Mouse (Mus musculus): ENCODE data around the gene Etv6. TPM values are rescaled to one million over a fixed set of nuclear protein-coding genes. Genes with fewer than 3 reads are reported as not detected.

Etv6 gene
- polyA plus RNA-seq, 1 experiment from 2014 or later = 17.0 TPM

DNA sequence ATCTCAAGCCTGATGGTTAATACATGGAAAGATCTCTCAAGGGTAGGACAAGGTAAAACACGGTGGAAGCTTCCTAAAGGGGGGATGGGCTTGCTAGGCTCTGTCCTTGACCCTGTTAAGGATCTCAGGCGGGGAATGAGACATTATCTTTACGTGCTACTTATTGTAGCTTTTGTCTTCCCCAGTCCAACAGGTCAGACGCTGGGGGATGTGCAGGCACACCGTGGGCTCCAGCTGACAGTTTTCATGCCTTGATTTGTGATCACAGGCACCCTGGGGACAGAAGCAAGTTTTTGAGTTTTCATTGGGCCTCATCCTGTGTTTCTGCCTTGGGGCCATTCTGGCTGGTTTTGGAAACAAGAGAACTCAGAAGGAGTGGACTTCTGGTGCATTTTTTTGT, 10.6 kb downstream of the Etv6 start:
- Histone ChIP-seq H3K4me1 (peaks cover 71% of the 10 kb centered on the region), H3K27me3 (replicated peaks; ENCODE audit: low read depth, poor library complexity, severe bottlenecking) (no peaks in the 10 kb centered on the region), H3K27ac (replicated peaks) (no peak overlapping the region), H3K4me3 (no peak overlapping the region), H3K9me3 (no peaks in the 10 kb centered on the region), H3K36me3 (replicated peaks) (peaks cover 6% of the 10 kb centered on the region; the same call in 1 of the 2 replicates)
- no peak for DNase-seq (ENCODE audit: low spot score)
- 36% methylated on average over 5 of the region's 5 CpGs for WGBS

- Histone ChIP-seq H3K4me3 (no peak overlapping the region), H3K36me3 (replicated peaks) (peaks cover 11% of the 10 kb centered on the region; the same call in 1 of the 2 replicates), H3K27me3 (replicated peaks; ENCODE audit: low read depth, poor library complexity, severe bottlenecking) (no peaks in the 10 kb centered on the region), H3K9me3 (no peaks in the 10 kb centered on the region), H3K4me1 (peaks cover 60% of the 10 kb centered on the region), H3K27ac (replicated peaks) (peak overlapping the region; percentile 51; the same call in 1 of the 2 replicates)
- WGBS = 36% methylated on average over 5 of the region's 5 CpGs
- DNase-seq (ENCODE audit: low spot score) = no peak
These were observed 11.7 kb downstream of the Etv6 start for GRCm38 (mm10) chr6:134047249-134047648.

- H3K27me3 ChIP-seq (replicated peaks; ENCODE audit: low read depth, poor library complexity, severe bottlenecking) = no peaks in the 10 kb centered on the region
- H3K4me3 ChIP-seq = no peak overlapping the region
- peaks cover 56% of the 10 kb centered on the region for H3K4me1 ChIP-seq
- peaks cover 16% of the 10 kb centered on the region; the same call in 1 of the 2 replicates for H3K36me3 ChIP-seq (replicated peaks)
- H3K27ac ChIP-seq (replicated peaks) = no peak overlapping the region
- DNase-seq (ENCODE audit: low spot score) = no peak
- WGBS = 93% methylated on average over 6 of the region's 6 CpGs
- H3K9me3 ChIP-seq = no peaks in the 10 kb centered on the region
These were observed 12.5 kb downstream of the Etv6 start for GRCm38 (mm10) chr6:134047974-134048373.

DNA sequence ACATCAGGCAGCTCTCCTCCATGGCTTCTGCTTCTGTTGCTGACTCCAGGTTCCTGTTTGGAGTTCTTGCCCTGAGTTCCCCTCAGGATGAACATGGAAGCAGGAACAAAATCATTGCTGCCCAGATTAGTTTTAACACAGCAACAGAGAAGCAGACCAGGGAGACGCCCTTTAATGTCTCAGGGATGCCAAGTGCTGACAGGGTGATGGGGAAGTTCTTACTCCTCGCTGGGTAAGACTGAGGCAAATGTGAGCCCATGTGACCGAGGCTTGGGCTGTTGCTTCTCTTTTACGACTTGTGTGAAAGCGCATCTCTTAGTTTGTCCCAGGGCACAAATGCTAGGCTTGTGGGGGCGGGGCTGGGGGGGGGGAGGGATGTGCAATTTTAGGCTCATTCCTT, 13.5 kb downstream of the Etv6 start:
- H3K4me3 ChIP-seq = no peak overlapping the region
- 87% methylated on average over 6 of the region's 6 CpGs for WGBS
- no peak overlapping the region for H3K27ac ChIP-seq (replicated peaks)
- H3K27me3 ChIP-seq (replicated peaks; ENCODE audit: low read depth, poor library complexity, severe bottlenecking) = no peaks in the 10 kb centered on the region
- H3K4me1 ChIP-seq = peaks cover 52% of the 10 kb centered on the region
- H3K36me3 ChIP-seq (replicated peaks) = peaks cover 18% of the 10 kb centered on the region; the same call in 1 of the 2 replicates
- no peak for DNase-seq (ENCODE audit: low spot score)
- no peaks in the 10 kb centered on the region for H3K9me3 ChIP-seq

DNA sequence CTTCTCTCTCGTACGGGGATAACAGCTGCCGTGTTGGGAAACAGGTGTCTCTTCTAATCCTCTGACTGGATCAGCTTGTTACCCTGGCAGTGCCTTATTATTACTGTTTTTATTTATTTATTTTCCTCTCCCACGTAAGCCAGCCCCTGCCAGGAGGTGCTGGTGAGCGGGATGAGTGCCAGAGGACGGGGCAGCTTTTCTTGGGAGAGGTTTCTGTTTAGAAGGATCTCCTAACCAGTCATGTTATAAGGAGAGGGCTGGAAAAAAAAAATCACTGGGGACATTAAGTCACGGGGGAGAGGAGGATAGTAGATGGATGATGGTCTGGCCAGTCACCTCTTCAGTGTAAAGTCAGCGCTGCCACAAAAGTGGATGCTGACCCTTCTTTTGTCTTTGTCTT, 15.0 kb downstream of the Etv6 start:
- Histone ChIP-seq H3K36me3 (replicated peaks) (peaks cover 24% of the 10 kb centered on the region; the same call in 1 of the 2 replicates), H3K27me3 (replicated peaks; ENCODE audit: low read depth, poor library complexity, severe bottlenecking) (no peaks in the 10 kb centered on the region), H3K9me3 (no peaks in the 10 kb centered on the region), H3K27ac (replicated peaks) (no peak overlapping the region), H3K4me3 (no peak overlapping the region), H3K4me1 (peaks cover 37% of the 10 kb centered on the region)
- WGBS = 92% methylated on average over 8 of the region's 8 CpGs
- no peak for DNase-seq (ENCODE audit: low spot score)

DNA sequence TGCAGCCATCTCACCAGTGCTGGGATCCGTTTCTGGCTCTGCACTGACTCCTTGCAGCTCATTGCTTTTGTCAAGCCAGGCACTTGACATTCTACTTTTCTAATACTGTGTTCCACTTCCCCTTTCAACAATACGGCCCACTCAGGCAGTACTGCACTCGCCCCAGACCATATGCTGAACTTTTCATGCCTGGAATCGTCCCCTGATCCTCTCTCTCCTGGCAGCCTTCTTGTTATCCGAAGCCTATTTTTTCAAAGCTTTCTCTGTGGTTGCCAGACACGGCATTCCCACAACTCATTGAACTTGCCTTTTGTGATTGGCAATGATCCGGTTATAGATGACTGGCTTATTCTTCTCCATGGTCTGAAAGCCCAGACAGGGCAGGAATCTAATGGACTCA, 16.4 kb downstream of the Etv6 start:
- Histone ChIP-seq H3K4me3 (no peak overlapping the region), H3K9me3 (no peaks in the 10 kb centered on the region), H3K27ac (replicated peaks) (no peak overlapping the region), H3K27me3 (replicated peaks; ENCODE audit: low read depth, poor library complexity, severe bottlenecking) (no peaks in the 10 kb centered on the region), H3K36me3 (replicated peaks) (peaks cover 24% of the 10 kb centered on the region; the same call in 1 of the 2 replicates), H3K4me1 (peaks cover 22% of the 10 kb centered on the region)
- DNase-seq (ENCODE audit: low spot score) = no peak
- WGBS = 82% methylated on average over 7 of the region's 7 CpGs

DNA sequence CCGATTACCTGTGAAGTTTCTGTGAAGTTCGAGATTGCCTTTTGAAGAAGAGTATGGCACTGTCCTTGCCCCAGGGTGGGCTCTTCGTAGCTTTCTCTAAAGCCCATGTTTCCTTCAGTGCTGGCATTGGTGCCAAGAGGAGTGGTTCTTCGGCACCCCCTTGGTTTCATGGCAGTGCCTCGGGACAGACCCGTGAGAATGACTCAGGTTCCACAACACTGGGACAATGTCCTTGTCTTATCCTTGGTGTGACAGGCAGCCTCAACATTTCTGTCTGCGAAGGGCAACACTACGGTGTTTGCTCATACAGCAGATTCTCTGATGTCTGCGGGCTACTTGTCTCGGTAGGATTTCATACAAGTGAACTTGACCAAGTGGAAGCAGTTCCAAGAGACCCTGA, 17.6 kb downstream of the Etv6 start:
- no peaks in the 10 kb centered on the region for H3K27me3 ChIP-seq (replicated peaks; ENCODE audit: low read depth, poor library complexity, severe bottlenecking)
- H3K36me3 ChIP-seq (replicated peaks) = peaks cover 20% of the 10 kb centered on the region; the same call in 1 of the 2 replicates
- H3K4me1 ChIP-seq = peaks cover 17% of the 10 kb centered on the region
- H3K9me3 ChIP-seq = no peaks in the 10 kb centered on the region
- WGBS = 94% methylated on average over 10 of the region's 10 CpGs
- DNase-seq (ENCODE audit: low spot score) = no peak
- H3K27ac ChIP-seq (replicated peaks) = no peak overlapping the region
- no peak overlapping the region for H3K4me3 ChIP-seq

GRCm38 (mm10) chr6:134053566-134053965, 18.1 kb downstream of the Etv6 start:
- H3K36me3 ChIP-seq (replicated peaks) = peaks cover 20% of the 10 kb centered on the region; the same call in 1 of the 2 replicates
- H3K27ac ChIP-seq (replicated peaks) = no peak overlapping the region
- peaks cover 16% of the 10 kb centered on the region for H3K4me1 ChIP-seq
- no peaks in the 10 kb centered on the region for H3K27me3 ChIP-seq (replicated peaks; ENCODE audit: low read depth, poor library complexity, severe bottlenecking)
- no peaks in the 10 kb centered on the region for H3K9me3 ChIP-seq
- WGBS = 89% methylated on average over 7 of the region's 7 CpGs
- DNase-seq (ENCODE audit: low spot score) = no peak
- H3K4me3 ChIP-seq = no peak overlapping the region

DNA sequence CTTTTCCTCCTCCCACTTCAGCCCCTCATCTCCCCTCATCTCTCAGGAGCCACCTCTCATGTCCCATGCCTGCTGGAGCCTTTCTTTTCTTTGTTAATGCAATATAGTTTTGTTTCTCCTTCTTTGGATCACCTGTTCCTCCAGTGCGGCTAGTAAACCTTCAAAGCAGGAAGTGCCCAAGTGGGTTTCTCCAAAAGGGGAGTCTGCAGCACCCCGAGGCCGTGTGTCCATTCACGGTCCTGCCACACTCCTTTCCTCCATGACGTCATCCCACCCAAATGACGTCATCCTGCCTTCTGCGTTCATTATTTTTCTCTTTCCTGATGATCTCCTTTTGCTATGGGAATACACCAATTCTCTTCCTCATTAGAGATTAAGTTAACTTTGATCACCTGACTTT, 20.1 kb downstream of the Etv6 start:
- no peak overlapping the region for H3K4me3 ChIP-seq

GRCm38 (mm10) chr6:134058451-134058850, 23.0 kb downstream of the Etv6 start:
- peaks cover 39% of the 10 kb centered on the region for H3K4me1 ChIP-seq
- no peaks in the 10 kb centered on the region for H3K27me3 ChIP-seq (replicated peaks; ENCODE audit: low read depth, poor library complexity, severe bottlenecking)
- peaks cover 11% of the 10 kb centered on the region; the same call in 1 of the 2 replicates for H3K36me3 ChIP-seq (replicated peaks)
- no peak for DNase-seq (ENCODE audit: low spot score)
- WGBS = 83% methylated on average over 4 of the region's 4 CpGs
- no peak overlapping the region for H3K4me3 ChIP-seq
- H3K27ac ChIP-seq (replicated peaks) = no peak overlapping the region
- no peaks in the 10 kb centered on the region for H3K9me3 ChIP-seq

More for the DNA sequence above, 20.1 kb downstream of the Etv6 start:
- Histone ChIP-seq H3K36me3 (replicated peaks) (peaks cover 20% of the 10 kb centered on the region; the same call in 1 of the 2 replicates), H3K4me1 (peaks cover 32% of the 10 kb centered on the region), H3K9me3 (no peaks in the 10 kb centered on the region), H3K27me3 (replicated peaks; ENCODE audit: low read depth, poor library complexity, severe bottlenecking) (no peaks in the 10 kb centered on the region), H3K27ac (replicated peaks) (no peak overlapping the region)
- WGBS = 84% methylated on average over 7 of the region's 7 CpGs
- no peak for DNase-seq (ENCODE audit: low spot score)

- H3K9me3 ChIP-seq = no peaks in the 10 kb centered on the region
- peaks cover 11% of the 10 kb centered on the region; the same call in 1 of the 2 replicates for H3K36me3 ChIP-seq (replicated peaks)
- H3K27me3 ChIP-seq (replicated peaks; ENCODE audit: low read depth, poor library complexity, severe bottlenecking) = no peaks in the 10 kb centered on the region
- no peak overlapping the region for H3K27ac ChIP-seq (replicated peaks)
- peaks cover 35% of the 10 kb centered on the region for H3K4me1 ChIP-seq
- WGBS = 79% methylated on average over 10 of the region's 10 CpGs
- no peak overlapping the region for H3K4me3 ChIP-seq
- no peak for DNase-seq (ENCODE audit: low spot score)
These were observed 23.5 kb downstream of the Etv6 start for GRCm38 (mm10) chr6:134058886-134059551.

DNA sequence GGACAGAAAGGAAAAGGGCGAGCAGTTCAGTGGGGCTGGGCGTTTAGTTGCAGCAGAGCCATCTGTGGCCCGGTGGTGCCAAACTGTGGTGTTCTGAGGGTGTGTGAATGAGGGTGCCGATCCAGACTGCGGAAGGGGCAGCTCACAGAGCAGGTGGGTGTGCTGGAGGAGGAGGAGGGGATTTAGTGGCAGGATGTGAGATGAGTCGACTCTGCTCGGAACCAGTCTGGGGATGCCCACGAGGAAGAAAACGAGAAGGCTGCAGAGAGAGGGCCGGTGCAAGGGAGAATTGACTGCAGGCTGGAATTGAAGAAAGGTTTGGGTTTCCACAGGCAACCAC, 24.0 kb downstream of the Etv6 start:
- peaks cover 10% of the 10 kb centered on the region; the same call in 1 of the 2 replicates for H3K36me3 ChIP-seq (replicated peaks)
- no peaks in the 10 kb centered on the region for H3K27me3 ChIP-seq (replicated peaks; ENCODE audit: low read depth, poor library complexity, severe bottlenecking)
- WGBS = 77% methylated on average over 10 of the region's 10 CpGs
- no peaks in the 10 kb centered on the region for H3K9me3 ChIP-seq
- H3K4me1 ChIP-seq = peaks cover 35% of the 10 kb centered on the region
- DNase-seq (ENCODE audit: low spot score) = no peak
- no peak overlapping the region for H3K4me3 ChIP-seq
- no peak overlapping the region for H3K27ac ChIP-seq (replicated peaks)

GRCm38 (mm10) chr6:134060036-134060435, 24.5 kb downstream of the Etv6 start:
- peaks cover 10% of the 10 kb centered on the region; the same call in 1 of the 2 replicates for H3K36me3 ChIP-seq (replicated peaks)
- peaks cover 35% of the 10 kb centered on the region for H3K4me1 ChIP-seq
- no peak overlapping the region for H3K4me3 ChIP-seq
- no peaks in the 10 kb centered on the region for H3K9me3 ChIP-seq
- H3K27me3 ChIP-seq (replicated peaks; ENCODE audit: low read depth, poor library complexity, severe bottlenecking) = no peaks in the 10 kb centered on the region
- WGBS = 88% methylated on average over 9 of the region's 9 CpGs
- H3K27ac ChIP-seq (replicated peaks) = no peak overlapping the region
- no peak for DNase-seq (ENCODE audit: low spot score)
